Mouse (Mus musculus): ENCODE data around the gene Col24a1. TPM values are rescaled to one million over a fixed set of nuclear protein-coding genes. Genes with fewer than 3 reads are reported as not detected.

Gene Col24a1
- polyA plus RNA-seq, 1 experiment from 2014 or later: 0.39 TPM

DNA sequence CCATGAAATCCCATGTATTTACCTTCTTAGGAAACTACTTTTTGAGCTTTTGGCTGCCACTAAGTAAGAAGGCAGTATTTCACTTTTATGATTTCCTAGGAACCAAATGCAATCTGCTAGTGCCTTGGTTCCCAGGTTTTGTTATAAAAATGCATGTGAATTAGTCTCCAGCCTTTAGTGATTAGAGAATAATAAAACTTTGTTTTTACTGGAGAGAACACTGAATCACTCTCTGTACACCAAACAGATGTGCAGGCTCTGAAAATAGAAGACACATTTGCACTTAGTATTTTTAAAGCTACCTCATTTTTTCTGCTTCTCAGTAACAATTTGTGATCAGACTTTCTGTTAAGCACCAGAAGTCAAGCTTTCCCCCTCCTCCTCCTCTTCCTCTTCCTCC lies 94.2 kb downstream of the Col24a1 start:
- no peak for ATAC-seq
- Histone ChIP-seq H3K4me2 (ENCODE audit: low read length) (no peak overlapping the region), H3K9me3 (ENCODE audit: control insufficient read depth, low read length) (no peaks in the 10 kb centered on the region), H3K36me3 (ENCODE audit: control insufficient read depth, insufficient read depth) (no peaks in the 10 kb centered on the region), H3K27ac (ENCODE audit: low read length) (no peak overlapping the region), H3K9ac (replicated peaks; ENCODE audit: low read depth, low read length) (no peak overlapping the region), H3K4me3 (replicated peaks; ENCODE audit: low read length) (no peak overlapping the region), H3K27me3 (replicated peaks; ENCODE audit: control insufficient read depth, insufficient read depth, low read length) (no peaks in the 10 kb centered on the region), H3K4me1 (replicated peaks; ENCODE audit: control insufficient read depth, insufficient read depth, low read length) (no peaks in the 10 kb centered on the region)

GRCm38 (mm10) chr3:145390681-145391080 lies 98.4 kb downstream of the Col24a1 start:
- Histone ChIP-seq H3K27me3 (replicated peaks; ENCODE audit: control insufficient read depth, insufficient read depth, low read length) (no peaks in the 10 kb centered on the region), H3K36me3 (ENCODE audit: control insufficient read depth, insufficient read depth) (no peaks in the 10 kb centered on the region), H3K27ac (ENCODE audit: low read length) (no peak overlapping the region), H3K4me1 (replicated peaks; ENCODE audit: control insufficient read depth, insufficient read depth, low read length) (no peaks in the 10 kb centered on the region), H3K9ac (replicated peaks; ENCODE audit: low read depth, low read length) (no peak overlapping the region), H3K9me3 (ENCODE audit: control insufficient read depth, low read length) (no peaks in the 10 kb centered on the region), H3K4me3 (replicated peaks; ENCODE audit: low read length) (no peak overlapping the region), H3K4me2 (ENCODE audit: low read length) (no peak overlapping the region)
- no peak for ATAC-seq
- 70% methylated on average over 4 of the region's 4 CpGs for WGBS

GRCm38 (mm10) chr3:145391986-145392659 lies 99.9 kb downstream of the Col24a1 start:
- no peak overlapping the region for H3K27ac ChIP-seq (ENCODE audit: low read length)
- no peak overlapping the region for H3K4me3 ChIP-seq (replicated peaks; ENCODE audit: low read length)
- H3K4me2 ChIP-seq (ENCODE audit: low read length): no peak overlapping the region
- no peaks in the 10 kb centered on the region for H3K27me3 ChIP-seq (replicated peaks; ENCODE audit: control insufficient read depth, insufficient read depth, low read length)
- H3K36me3 ChIP-seq (ENCODE audit: control insufficient read depth, insufficient read depth): no peaks in the 10 kb centered on the region
- ATAC-seq: no peak
- H3K9me3 ChIP-seq (ENCODE audit: control insufficient read depth, low read length): no peaks in the 10 kb centered on the region
- WGBS: 79% methylated on average over 19 of the region's 19 CpGs
- H3K9ac ChIP-seq (replicated peaks; ENCODE audit: low read depth, low read length): no peak overlapping the region
- H3K4me1 ChIP-seq (replicated peaks; ENCODE audit: control insufficient read depth, insufficient read depth, low read length): no peaks in the 10 kb centered on the region

- H3K27ac ChIP-seq (ENCODE audit: low read length): no peak overlapping the region
- no peaks in the 10 kb centered on the region for H3K27me3 ChIP-seq (replicated peaks; ENCODE audit: control insufficient read depth, insufficient read depth, low read length)
- no peaks in the 10 kb centered on the region for H3K4me1 ChIP-seq (replicated peaks; ENCODE audit: control insufficient read depth, insufficient read depth, low read length)
- H3K36me3 ChIP-seq (ENCODE audit: control insufficient read depth, insufficient read depth): no peaks in the 10 kb centered on the region
- WGBS: 97% methylated on average over 3 of the region's 3 CpGs
- no peak overlapping the region for H3K4me2 ChIP-seq (ENCODE audit: low read length)
- ATAC-seq: no peak
- H3K9me3 ChIP-seq (ENCODE audit: control insufficient read depth, low read length): no peaks in the 10 kb centered on the region
- no peak overlapping the region for H3K9ac ChIP-seq (replicated peaks; ENCODE audit: low read depth, low read length)
- no peak overlapping the region for H3K4me3 ChIP-seq (replicated peaks; ENCODE audit: low read length)
Measured at GRCm38 (mm10) chr3:145399173-145399572, 106.9 kb downstream of the Col24a1 start.

DNA sequence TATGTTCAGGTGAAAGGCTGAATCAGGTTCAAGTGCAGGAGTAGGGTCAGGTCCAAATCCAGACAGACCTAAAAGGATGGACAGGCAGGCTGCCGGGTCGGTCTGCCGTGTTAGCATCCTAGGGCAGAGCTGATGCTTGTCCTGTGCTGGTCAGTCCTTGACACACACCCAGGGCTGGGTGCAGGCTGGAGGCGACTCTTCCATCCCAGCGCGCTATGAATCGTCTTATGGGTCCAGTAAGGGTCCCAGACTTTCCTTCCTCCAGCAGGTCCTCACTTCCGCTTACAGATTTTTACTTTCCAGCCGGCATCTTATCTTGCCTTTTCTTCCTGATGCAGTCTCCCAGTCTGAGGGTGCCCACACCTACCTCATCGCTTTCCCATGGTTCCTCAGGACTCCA lies 110.0 kb downstream of the Col24a1 start:
- H3K4me2 ChIP-seq (ENCODE audit: low read length): no peak overlapping the region
- ATAC-seq: no peak
- H3K27me3 ChIP-seq (replicated peaks; ENCODE audit: control insufficient read depth, insufficient read depth, low read length): no peaks in the 10 kb centered on the region
- 87% methylated on average over 10 of the region's 10 CpGs for WGBS
- no peak overlapping the region for H3K9ac ChIP-seq (replicated peaks; ENCODE audit: low read depth, low read length)
- no peaks in the 10 kb centered on the region for H3K4me1 ChIP-seq (replicated peaks; ENCODE audit: control insufficient read depth, insufficient read depth, low read length)
- no peaks in the 10 kb centered on the region for H3K9me3 ChIP-seq (ENCODE audit: control insufficient read depth, low read length)
- H3K27ac ChIP-seq (ENCODE audit: low read length): no peak overlapping the region
- no peak overlapping the region for H3K4me3 ChIP-seq (replicated peaks; ENCODE audit: low read length)
- no peaks in the 10 kb centered on the region for H3K36me3 ChIP-seq (ENCODE audit: control insufficient read depth, insufficient read depth)

GRCm38 (mm10) chr3:145402994-145403393 lies 110.7 kb downstream of the Col24a1 start:
- no peak for ATAC-seq
- no peaks in the 10 kb centered on the region for H3K27me3 ChIP-seq (replicated peaks; ENCODE audit: control insufficient read depth, insufficient read depth, low read length)
- no peak overlapping the region for H3K9ac ChIP-seq (replicated peaks; ENCODE audit: low read depth, low read length)
- H3K4me3 ChIP-seq (replicated peaks; ENCODE audit: low read length): 0 out of 2 replicates have a peak overlapping the region, but pooled peaks have one; percentile 1
- no peaks in the 10 kb centered on the region for H3K9me3 ChIP-seq (ENCODE audit: control insufficient read depth, low read length)
- WGBS: 72% methylated on average over 6 of the region's 6 CpGs
- 0 out of 2 replicates have a peak overlapping the region, but pooled peaks have one; percentile 21 for H3K4me2 ChIP-seq (ENCODE audit: low read length)
- H3K36me3 ChIP-seq (ENCODE audit: control insufficient read depth, insufficient read depth): no peaks in the 10 kb centered on the region
- no peak overlapping the region for H3K27ac ChIP-seq (ENCODE audit: low read length)
- no peaks in the 10 kb centered on the region for H3K4me1 ChIP-seq (replicated peaks; ENCODE audit: control insufficient read depth, insufficient read depth, low read length)

DNA sequence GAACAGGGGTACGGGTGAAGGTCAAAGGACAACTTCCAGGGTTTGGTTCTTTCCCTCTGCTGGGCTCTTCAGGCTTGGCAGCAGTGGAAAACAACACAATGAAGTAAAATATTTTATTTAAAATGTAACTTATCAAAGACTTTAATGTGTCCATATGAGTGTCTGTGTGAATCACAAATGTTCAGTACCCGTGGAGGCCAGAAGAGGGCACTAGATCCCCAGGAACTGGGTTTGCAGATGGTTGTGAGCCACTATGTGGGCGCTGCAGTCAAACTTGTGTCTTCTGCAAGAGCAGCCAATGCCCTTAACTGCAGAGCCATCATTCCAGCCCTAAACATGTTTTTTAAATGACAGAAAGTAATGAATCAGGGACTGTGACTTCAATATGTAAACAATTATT lies 115.8 kb downstream of the Col24a1 start:
- 71% methylated on average over 3 of the region's 3 CpGs for WGBS

DNA sequence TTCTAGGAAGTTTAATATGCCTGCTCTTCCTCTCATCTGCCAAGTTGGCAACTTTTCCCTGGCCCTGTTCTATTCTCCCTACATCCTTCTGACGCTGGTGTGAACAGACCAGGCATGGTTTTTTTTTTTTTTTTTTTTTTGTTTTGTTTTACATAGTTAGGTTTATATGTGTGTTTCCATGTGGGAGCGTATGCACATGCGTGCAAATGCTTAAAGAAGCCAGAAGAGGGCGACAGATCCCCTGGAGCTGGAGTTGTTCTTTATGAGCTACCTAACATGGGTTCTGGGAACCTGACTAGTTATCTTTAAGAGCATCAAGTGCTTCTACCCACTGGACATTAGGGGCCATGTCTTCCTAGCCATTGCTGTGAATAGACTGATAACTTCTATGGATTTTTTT lies 119.9 kb downstream of the Col24a1 start:
- no peak for ATAC-seq
- no peaks in the 10 kb centered on the region for H3K4me1 ChIP-seq (replicated peaks; ENCODE audit: control insufficient read depth, insufficient read depth, low read length)
- H3K36me3 ChIP-seq (ENCODE audit: control insufficient read depth, insufficient read depth): no peaks in the 10 kb centered on the region
- H3K4me2 ChIP-seq (ENCODE audit: low read length): no peak overlapping the region
- H3K4me3 ChIP-seq (replicated peaks; ENCODE audit: low read length): no peak overlapping the region
- no peak overlapping the region for H3K27ac ChIP-seq (ENCODE audit: low read length)
- 31% methylated on average over 4 of the region's 4 CpGs for WGBS
- H3K9me3 ChIP-seq (ENCODE audit: control insufficient read depth, low read length): no peaks in the 10 kb centered on the region
- no peaks in the 10 kb centered on the region for H3K27me3 ChIP-seq (replicated peaks; ENCODE audit: control insufficient read depth, insufficient read depth, low read length)
- H3K9ac ChIP-seq (replicated peaks; ENCODE audit: low read depth, low read length): no peak overlapping the region

More for the DNA sequence above, 115.8 kb downstream of the Col24a1 start:
- ATAC-seq: no peak
- no peak overlapping the region for H3K4me3 ChIP-seq (replicated peaks; ENCODE audit: low read length)
- no peak overlapping the region for H3K4me2 ChIP-seq (ENCODE audit: low read length)
- H3K9me3 ChIP-seq (ENCODE audit: control insufficient read depth, low read length): no peaks in the 10 kb centered on the region
- no peaks in the 10 kb centered on the region for H3K36me3 ChIP-seq (ENCODE audit: control insufficient read depth, insufficient read depth)
- no peak overlapping the region for H3K27ac ChIP-seq (ENCODE audit: low read length)
- H3K9ac ChIP-seq (replicated peaks; ENCODE audit: low read depth, low read length): no peak overlapping the region
- no peaks in the 10 kb centered on the region for H3K4me1 ChIP-seq (replicated peaks; ENCODE audit: control insufficient read depth, insufficient read depth, low read length)
- no peaks in the 10 kb centered on the region for H3K27me3 ChIP-seq (replicated peaks; ENCODE audit: control insufficient read depth, insufficient read depth, low read length)

DNA sequence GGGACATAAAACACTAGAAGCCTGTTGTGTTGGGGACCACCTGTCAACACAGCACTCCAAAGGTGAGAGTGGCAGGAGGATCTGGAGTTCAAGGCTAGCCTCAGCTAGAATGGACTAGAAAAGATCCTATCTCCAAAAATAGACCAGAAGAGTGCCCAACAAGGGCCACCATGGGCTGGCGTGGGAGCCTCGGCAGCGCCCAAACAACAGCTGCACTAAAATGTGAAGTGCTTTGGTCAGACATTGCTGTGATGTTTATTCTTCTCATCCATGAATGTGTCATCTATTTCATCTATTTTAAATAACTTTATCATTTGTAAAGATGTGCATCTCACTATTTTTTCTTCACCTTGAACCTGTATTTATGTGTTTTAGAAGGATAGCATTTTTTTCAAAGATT lies 122.1 kb downstream of the Col24a1 start:
- H3K9me3 ChIP-seq (ENCODE audit: control insufficient read depth, low read length): no peaks in the 10 kb centered on the region
- no peak for ATAC-seq
- no peak overlapping the region for H3K4me2 ChIP-seq (ENCODE audit: low read length)

GRCm38 (mm10) chr3:145417809-145418208 lies 125.5 kb downstream of the Col24a1 start:
- Histone ChIP-seq H3K4me1 (replicated peaks; ENCODE audit: control insufficient read depth, insufficient read depth, low read length) (no peaks in the 10 kb centered on the region), H3K9ac (replicated peaks; ENCODE audit: low read depth, low read length) (no peak overlapping the region), H3K4me2 (ENCODE audit: low read length) (no peak overlapping the region), H3K4me3 (replicated peaks; ENCODE audit: low read length) (no peak overlapping the region), H3K9me3 (ENCODE audit: control insufficient read depth, low read length) (no peaks in the 10 kb centered on the region), H3K27ac (ENCODE audit: low read length) (no peak overlapping the region), H3K36me3 (ENCODE audit: control insufficient read depth, insufficient read depth) (no peaks in the 10 kb centered on the region), H3K27me3 (replicated peaks; ENCODE audit: control insufficient read depth, insufficient read depth, low read length) (no peaks in the 10 kb centered on the region)
- 90% methylated on average over 9 of the region's 9 CpGs for WGBS
- ATAC-seq: no peak

More for the DNA sequence above, 122.1 kb downstream of the Col24a1 start:
- H3K9ac ChIP-seq (replicated peaks; ENCODE audit: low read depth, low read length): no peak overlapping the region
- no peak overlapping the region for H3K27ac ChIP-seq (ENCODE audit: low read length)
- no peaks in the 10 kb centered on the region for H3K27me3 ChIP-seq (replicated peaks; ENCODE audit: control insufficient read depth, insufficient read depth, low read length)
- no peak overlapping the region for H3K4me3 ChIP-seq (replicated peaks; ENCODE audit: low read length)
- H3K36me3 ChIP-seq (ENCODE audit: control insufficient read depth, insufficient read depth): no peaks in the 10 kb centered on the region
- no peaks in the 10 kb centered on the region for H3K4me1 ChIP-seq (replicated peaks; ENCODE audit: control insufficient read depth, insufficient read depth, low read length)
- 96% methylated on average over 3 of the region's 3 CpGs for WGBS

All from forebrain, embryonic 16.5 days (tissue).